Mouse (Mus musculus) C2C12 (cell line): ENCODE results near the gene Cldn9. TPM values are rescaled to one million over a fixed set of nuclear protein-coding genes. Genes with fewer than 3 reads are reported as not detected.

Source experiments
- H3K27me3 ChIP-seq: one replicate; pipeline ENCODE4 v1.6.1; 2011; ENCODE audit not compliant: control insufficient read depth, insufficient read depth, insufficient read length
- H3K36me3 ChIP-seq: one replicate; pipeline ENCODE4 v1.6.1; 2011; ENCODE audit not compliant: control insufficient read depth, insufficient read depth
- H3K4me3 ChIP-seq: one replicate; pipeline ENCODE4 v1.5.1; 2011; ENCODE audit warnings: mild to moderate bottlenecking, control low read depth; ENCODE audit not compliant: poor library complexity, insufficient read depth, severe bottlenecking
- H3K79me2 ChIP-seq: one replicate; pipeline ENCODE4 v1.6.1; 2011; ENCODE audit not compliant: control insufficient read depth, insufficient read depth
- H3K79me3 ChIP-seq: one replicate; pipeline ENCODE4 v1.6.1; 2011; ENCODE audit warnings: low read depth, control low read depth
- H3ac ChIP-seq: one replicate; pipeline ENCODE3; 2011; ENCODE audit warnings: low read depth; ENCODE audit not compliant: control insufficient read depth, insufficient read length
- CEBPB ChIP-seq: IDR thresholded peaks from one replicate; pipeline ENCODE4 v1.6.1; 2011; ENCODE audit warnings: low read depth, mild to moderate bottlenecking, control low read depth, moderate library complexity
- CTCF ChIP-seq: IDR thresholded peaks from one replicate; pipeline ENCODE4 v1.5.1; 2011; ENCODE audit not compliant: control insufficient read depth, insufficient read depth, insufficient read length
- FOSL1 ChIP-seq: IDR thresholded peaks from one replicate; pipeline ENCODE4 v1.8.0; 2011; ENCODE audit warnings: mild to moderate bottlenecking, low read length; ENCODE audit not compliant: poor library complexity, insufficient read depth, severe bottlenecking
- MAX ChIP-seq: IDR thresholded peaks from one replicate; pipeline ENCODE4 v1.6.1; 2011; ENCODE audit warnings: mild to moderate bottlenecking, control low read depth
- MYOD1 ChIP-seq: IDR thresholded peaks from one replicate; pipeline ENCODE4 v1.6.1; 2011; ENCODE audit warnings: low read depth; ENCODE audit not compliant: control insufficient read depth, insufficient read length
- MYOG ChIP-seq: IDR thresholded peaks from one replicate; pipeline ENCODE4 v1.6.1; 2011; ENCODE audit not compliant: control insufficient read depth, insufficient read length; ENCODE audit errors: extremely low read depth
- USF1 ChIP-seq: IDR thresholded peaks from one replicate; pipeline ENCODE4 v1.6.1; 2011; ENCODE audit warnings: low read depth, mild to moderate bottlenecking, control low read depth, moderate library complexity
- polyA plus RNA-seq: library from polyadenylated mRNA; unstranded; fragments of >200 nt; fragmentation: generic; extraction: Trizol; gene quantifications from one replicate; pipeline ENCODE4 v1.2.1, GENCODE M21; 2012; ENCODE audit warnings: missing spikeins

Cldn9 gene
- polyA plus RNA-seq, 1 experiment, result 0.54 TPM

- no peaks in the 10 kb centered on the region for H3K36me3 ChIP-seq
- no peaks in the 10 kb centered on the region for H3K79me2 ChIP-seq
- no peak overlapping the region for H3ac ChIP-seq
- no peak overlapping the region for H3K4me3 ChIP-seq
- H3K79me3 ChIP-seq, result no peaks in the 10 kb centered on the region
- TF ChIP-seq FOSL1 (no peak), MYOG (no peak), USF1 (no peak), MAX (no peak), MYOD1 (no peak), CEBPB (no peak), CTCF (no peak)
- H3K27me3 ChIP-seq, result peaks cover 1% of the 10 kb centered on the region
Observed at GRCm38 (mm10) chr17:23704741-23705140, 20.9 kb upstream of the Cldn9 start.

GRCm38 (mm10) chr17:23703301-23703700 lies 19.5 kb upstream of the Cldn9 start:
- Histone ChIP-seq H3K79me3 (no peaks in the 10 kb centered on the region), H3K36me3 (no peaks in the 10 kb centered on the region), H3ac (no peak overlapping the region), H3K4me3 (no peak overlapping the region), H3K27me3 (no peaks in the 10 kb centered on the region), H3K79me2 (no peaks in the 10 kb centered on the region)
- TF ChIP-seq MAX, result no peak
- TF ChIP-seq USF1, result no peak
- TF ChIP-seq CEBPB, result no peak
- no peak for TF ChIP-seq CTCF
- no peak for TF ChIP-seq FOSL1
- no peak for TF ChIP-seq MYOG
- TF ChIP-seq MYOD1, result no peak

DNA sequence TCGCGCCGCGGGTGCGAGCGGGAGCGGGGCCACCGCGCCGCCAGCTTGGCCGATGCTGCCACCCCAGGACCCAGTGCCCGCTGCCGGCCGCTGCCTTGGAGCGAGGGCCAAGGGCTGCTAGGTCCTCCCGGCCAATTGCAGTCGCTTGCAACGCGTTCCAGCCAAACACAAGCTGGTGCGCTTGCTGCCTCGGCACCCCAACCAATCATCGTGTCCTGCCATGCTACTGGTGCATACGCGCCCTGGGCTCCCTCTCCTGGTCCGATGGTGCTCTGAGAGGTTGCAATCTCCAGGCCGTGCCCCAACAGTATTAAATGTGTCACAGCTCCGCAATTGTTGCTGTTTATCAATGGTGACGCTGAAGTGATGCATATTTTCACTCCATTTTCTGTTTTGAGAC lies 16.3 kb upstream of the Cldn9 start:
- H3K36me3 ChIP-seq, result no peaks in the 10 kb centered on the region
- TF ChIP-seq MAX (peak; percentile 64), CTCF (peak; percentile 93), MYOG (no peak)
- H3K27me3 ChIP-seq, result no peaks in the 10 kb centered on the region
- H3K4me3 ChIP-seq, result peak overlapping the region; percentile 41
- H3K79me2 ChIP-seq, result no peaks in the 10 kb centered on the region
- H3K79me3 ChIP-seq, result no peaks in the 10 kb centered on the region
- peak overlapping the region; percentile 48 for H3ac ChIP-seq

GRCm38 (mm10) chr17:23699131-23700077 lies 15.6 kb upstream of the Cldn9 start:
- TF ChIP-seq MYOG (no peak), CEBPB (no peak), FOSL1 (no peak)
- no peaks in the 10 kb centered on the region for H3K79me3 ChIP-seq
- H3K27me3 ChIP-seq, result no peaks in the 10 kb centered on the region

GRCm38 (mm10) chr17:23695801-23696200 lies 12.0 kb upstream of the Cldn9 start:
- H3K79me2 ChIP-seq, result no peaks in the 10 kb centered on the region
- H3K4me3 ChIP-seq, result no peak overlapping the region
- H3ac ChIP-seq, result no peak overlapping the region
- no peaks in the 10 kb centered on the region for H3K36me3 ChIP-seq
- H3K79me3 ChIP-seq, result no peaks in the 10 kb centered on the region
- H3K27me3 ChIP-seq, result no peaks in the 10 kb centered on the region
- no peak for TF ChIP-seq MAX
- no peak for TF ChIP-seq USF1
- TF ChIP-seq FOSL1, result no peak
- TF ChIP-seq MYOD1, result no peak
- TF ChIP-seq MYOG, result no peak
- TF ChIP-seq CTCF, result no peak
- TF ChIP-seq CEBPB, result no peak

More at GRCm38 (mm10) chr17:23699131-23700077, 15.6 kb upstream of the Cldn9 start:
- Histone ChIP-seq H3K36me3 (no peaks in the 10 kb centered on the region), H3K79me2 (no peaks in the 10 kb centered on the region), H3ac (peak overlapping the region; percentile 48), H3K4me3 (peak overlapping the region; percentile 41)

- no peak for TF ChIP-seq USF1
- TF ChIP-seq CEBPB, result no peak
- no peak for TF ChIP-seq MAX
- TF ChIP-seq MYOG, result no peak
- TF ChIP-seq CTCF, result no peak
- TF ChIP-seq FOSL1, result no peak
- no peak for TF ChIP-seq MYOD1
- H3K79me3 ChIP-seq, result no peaks in the 10 kb centered on the region
- H3K79me2 ChIP-seq, result no peaks in the 10 kb centered on the region
- no peaks in the 10 kb centered on the region for H3K27me3 ChIP-seq
- no peaks in the 10 kb centered on the region for H3K36me3 ChIP-seq
- H3K4me3 ChIP-seq, result no peak overlapping the region
- H3ac ChIP-seq, result no peak overlapping the region
Observed at GRCm38 (mm10) chr17:23694491-23694890, 10.7 kb upstream of the Cldn9 start.
